13 mouse cellular contexts compared by ENCODE assay signal in genomic region chr1:152086951-152087350, GRCm38 (mm10). TPM values are rescaled to one million over a fixed set of nuclear protein-coding genes. Genes with fewer than 3 reads are reported as not detected.
A peak's percentile ranks its signal among the peaks of the same experiment; 100 is the strongest.
DNase-seq lines count a peak whose midpoint lies in the region; ATAC-seq and TF ChIP-seq lines count a peak whose summit lies in the region.
"Had no signal": no experiment of that assay in that cellular context is flagged by ENCODE, and none has a peak within 500 bp of the region (broad histone marks: within the 10 kb centered on the region; RNA-seq: fewer than 3 reads in every experiment).

No protein-coding gene starts in this region.

- ATAC-seq in cerebellum, adult (ENCODE audit: insufficient number of reproducible peaks, low FRiP score, low TSS enrichment), result no peak
- no peak for ATAC-seq in hindbrain, embryonic 11.5 days (ENCODE audit: low FRiP score)
- no peak for ATAC-seq in midbrain, embryonic 15.5 days (replicated peaks)

- 0 out of 2 replicates have a peak overlapping the region, but pooled peaks have one; percentile 1 for H3K4me3 ChIP-seq in hindbrain, embryonic 11.5 days (ENCODE audit: low read depth, low read length)
- H3K4me3 ChIP-seq in midbrain, embryonic 15.5 days, result peak overlapping the region; percentile 92; the same call in 1 of the 2 replicates
- H3K4me3 ChIP-seq in gastrocnemius, adult 2 months, result no peak overlapping the region
- H3K4me3 ChIP-seq: limb, embryonic 15.5 days had no signal

- peak; percentile 46 for DNase-seq in cerebellum, adult 9-10 months
- DNase-seq in ZHBTc4 (ENCODE audit: low read depth, low spot score), result peak; percentile 82
- peak; percentile 59 for DNase-seq in hindbrain, embryonic 11.5 days (ENCODE audit: low spot score)
- DNase-seq in ovary, postnatal 10 days (ENCODE audit: low spot score), result no peak
- no peak for DNase-seq in gastrocnemius, postnatal 4 days (ENCODE audit: low spot score in 2 of 2)
- no peak for DNase-seq in gastrocnemius, adult 2 months
- DNase-seq: cerebellum, postnatal 36 days; kidney, postnatal 10 days; lung, embryonic 14.5 days; thymus, postnatal 25 days had no signal

- WGBS in hindbrain, embryonic 11.5 days, result 51% methylated on average over 3 of the region's 3 CpGs
- WGBS in midbrain, embryonic 15.5 days, result 18% methylated on average over 3 of the region's 3 CpGs

- no peak overlapping the region for H3K27ac ChIP-seq in hindbrain, embryonic 11.5 days (ENCODE audit: low read depth, low read length)
- H3K27ac ChIP-seq in midbrain, embryonic 15.5 days, result no peak overlapping the region
- no peak overlapping the region for H3K27ac ChIP-seq in gastrocnemius, adult 2 months
- H3K27ac ChIP-seq: limb, embryonic 15.5 days had no signal

- H3K4me1 ChIP-seq in hindbrain, embryonic 11.5 days (replicated peaks; ENCODE audit: control insufficient read depth, insufficient read depth, low read length), result peaks cover 16% of the 10 kb centered on the region
- H3K4me1 ChIP-seq in midbrain, embryonic 15.5 days, result peaks cover 65% of the 10 kb centered on the region

- H3K4me2 ChIP-seq in hindbrain, embryonic 11.5 days (replicated peaks; ENCODE audit: low read depth, low read length), result peak overlapping the region; percentile 65
- peak overlapping the region; percentile 73 for H3K4me2 ChIP-seq in midbrain, embryonic 15.5 days
- H3K4me2 ChIP-seq: limb, embryonic 15.5 days; lung, embryonic 14.5 days had no signal

- intact Hi-C loops in gastrocnemius, adult 2 months (cut with DNase I), result loop anchor here (5.0 kb wide), 3 partner anchors 100 to 265 kb away; no protein-coding TSS in a partner anchor

- H3K9ac ChIP-seq in hindbrain, embryonic 11.5 days (ENCODE audit: low read depth, low read length), result no peak overlapping the region
- H3K9ac ChIP-seq in midbrain, embryonic 15.5 days, result no peak overlapping the region
- H3K9ac ChIP-seq: limb, embryonic 15.5 days; lung, embryonic 14.5 days had no signal

- no peaks in the 10 kb centered on the region for H3K9me3 ChIP-seq in hindbrain, embryonic 11.5 days (ENCODE audit: control insufficient read depth, low read length)
- no peaks in the 10 kb centered on the region for H3K9me3 ChIP-seq in midbrain, embryonic 15.5 days
- H3K9me3 ChIP-seq: limb, embryonic 15.5 days had no signal

- TF ChIP-seq CTCF in gastrocnemius, adult 2 months (IDR thresholded peaks at IDR 0.05), result no peak

- no peaks in the 10 kb centered on the region for H3K36me3 ChIP-seq in hindbrain, embryonic 11.5 days (ENCODE audit: control insufficient read depth, insufficient read depth, low read length)
- no peaks in the 10 kb centered on the region for H3K36me3 ChIP-seq in midbrain, embryonic 15.5 days (replicated peaks)
- H3K36me3 ChIP-seq: limb, embryonic 15.5 days had no signal

- H3K27me3 ChIP-seq in hindbrain, embryonic 11.5 days (ENCODE audit: control insufficient read depth, insufficient read depth, low read length), result no peaks in the 10 kb centered on the region
- no peaks in the 10 kb centered on the region for H3K27me3 ChIP-seq in midbrain, embryonic 15.5 days (replicated peaks)
- H3K27me3 ChIP-seq: limb, embryonic 15.5 days had no signal

RNA-seq across cellular contexts. Expression of gene 1700025G04Rik, which starts 3.0 kb away (rescaled TPM):
- polyA plus RNA-seq in hindbrain, embryonic 11.5 days (2014; fragmentation: Nextera tagmentation; extraction: Ambion mirVana), result 46.1 and 52.7 TPM in 2 replicates
- polyA plus RNA-seq in midbrain, embryonic 15.5 days (2015; fragmentation: Nextera tagmentation; extraction: Ambion mirVana), result 34.6 and 37.8 TPM in 2 replicates
- 10 to 100 TPM; 68.5 to 84.0 TPM for total RNA-seq in gastrocnemius, postnatal 4 days (2021)
- 10 to 100 TPM; 66.2 to 72.2 TPM for total RNA-seq in gastrocnemius, adult 2 months (2021)

Comparison
In these comparisons a context has a peak if more than half of its experiments do, and no peak if none do; other contexts are left out.
1. DNase-seq: peak in cerebellum, adult 9-10 months (single experiment), ZHBTc4 (single experiment) and hindbrain, embryonic 11.5 days (single experiment); none in ovary, postnatal 10 days (single experiment), gastrocnemius, postnatal 4 days (0 of 2) and gastrocnemius, adult 2 months (single experiment).